Mouse (Mus musculus) heart, adult 2 months (tissue): ENCODE data around the gene Rbm44.

ENCODE experiments used
- CTCF ChIP-seq: fragments of 200-600 bp; IDR thresholded peaks from 2 replicates; pipeline ENCODE4 v1.8.1; 2022; ENCODE audit warnings: antibody characterized with exemption, mild to moderate bottlenecking, moderate library complexity
- EP300 ChIP-seq: fragments of 200-500 bp; IDR thresholded peaks from 2 replicates; pipeline ENCODE4 v1.6.1; 2011; ENCODE audit warnings: low read depth, low read length, control low read depth; ENCODE audit not compliant: insufficient read depth
- POLR2A ChIP-seq: fragments of 200-500 bp; IDR thresholded peaks from 2 replicates; pipeline ENCODE4 v1.6.1; 2011; ENCODE audit warnings: mild to moderate bottlenecking, low read depth, low read length, control low read depth; ENCODE audit not compliant: insufficient read depth

- TF ChIP-seq CTCF (no peak), POLR2A (no peak), EP300 (no peak)
Measured at GRCm38 (mm10) chr1:91180174-91180565, 35.3 kb downstream of the Rbm44 start.
